Mouse (Mus musculus) kidney, embryonic 16.5 days (tissue): ENCODE measurements at regions not wholly inside any gene's neighbourhood (a gene's known extent, or its start where the extent isn't known, plus 50 kb on each side); places are given as distances from the start of the nearest gene placed in this dataset.
A peak's percentile ranks its signal among the peaks of the same experiment; 100 is the strongest.

ENCODE experiments used
- ATAC-seq: fragments of 200-750 bp; cut with Nextera tagmentation; 2 replicates; pipeline ENCODE4 v1.8.0; 2017; ENCODE audit warnings: moderate TSS enrichment; ENCODE audit not compliant: low FRiP score, low TSS enrichment
- H3K27ac ChIP-seq: fragments of 300-500 bp; sonication (generic); 2 replicates; pipeline ENCODE4 v1.5.1; 2014; ENCODE audit warnings: low read length
- H3K27me3 ChIP-seq: fragments of 300-500 bp; sonication (generic); 2 replicates; pipeline ENCODE4 v1.6.1; 2014; ENCODE audit warnings: low read length, control low read depth, mixed read lengths; ENCODE audit not compliant: insufficient read depth
- H3K36me3 ChIP-seq: fragments of 300-500 bp; sonication (generic); 2 replicates; pipeline ENCODE4 v1.6.1; 2014; ENCODE audit warnings: low read length, control low read depth, mixed read lengths; ENCODE audit not compliant: insufficient read depth
- H3K4me1 ChIP-seq: fragments of 300-500 bp; sonication (generic); 2 replicates; pipeline ENCODE4 v1.6.1; 2014; ENCODE audit warnings: low read length, control low read depth, mixed read lengths; ENCODE audit not compliant: insufficient read depth
- H3K4me2 ChIP-seq: fragments of 300-500 bp; sonication (generic); replicated peaks from 2 replicates; pipeline ENCODE4 v1.6.1; 2014; ENCODE audit warnings: low read depth, low read length
- H3K4me3 ChIP-seq: fragments of 300-500 bp; sonication (generic); 2 replicates; pipeline ENCODE4 v1.5.1; 2014; ENCODE audit warnings: mild to moderate bottlenecking, low read length
- H3K9ac ChIP-seq: fragments of 300-500 bp; sonication (generic); replicated peaks from 2 replicates; pipeline ENCODE4 v1.6.1; 2014; ENCODE audit warnings: low read length
- H3K9me3 ChIP-seq: fragments of 300-500 bp; sonication (generic); 2 replicates; pipeline ENCODE4 v1.6.1; 2016; ENCODE audit warnings: low read length, control low read depth
- WGBS: fragments of 180-500 bp; shearing (Covaris S2); extraction: QIAGEN DNeasy Blood & Tissue Kit; methylation state at CpG from one replicate; pipeline ENCODE4 v1.1.7; 2014; 5-methylcytosine and 5-hydroxymethylcytosine counted together

DNA sequence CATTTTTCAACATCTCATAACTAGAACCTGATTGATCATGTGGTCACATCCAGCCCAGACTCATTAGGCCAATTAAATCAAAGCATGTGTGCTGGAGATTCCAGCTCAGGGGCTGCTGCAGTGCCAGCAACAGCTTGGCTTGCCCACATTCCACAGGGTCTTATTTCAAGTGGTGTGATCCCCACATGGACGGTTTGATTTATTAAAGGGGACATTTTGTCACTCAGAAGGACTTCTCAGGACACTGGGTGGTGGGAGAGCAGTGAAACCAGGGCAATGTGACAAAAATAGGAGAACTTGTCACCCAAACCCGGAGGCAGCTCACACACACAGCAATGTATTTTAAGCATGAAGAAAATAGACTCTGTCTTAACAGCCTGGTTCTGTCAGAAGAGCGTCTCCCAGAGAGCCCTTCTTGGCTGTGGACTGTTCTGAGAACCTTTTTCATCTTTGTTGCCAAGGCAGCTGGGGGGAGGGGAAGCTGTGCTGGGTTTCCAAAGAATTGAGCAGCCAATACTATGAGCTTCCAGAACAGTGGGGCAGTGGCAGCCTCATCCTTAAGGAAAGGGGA is 512.2 kb upstream of the Tbl1xr1 start:
- Histone ChIP-seq H3K4me3 (no peak overlapping the region), H3K9ac (no peak overlapping the region), H3K4me1 (peaks cover 19% of the 10 kb centered on the region), H3K9me3 (no peaks in the 10 kb centered on the region), H3K36me3 (no peaks in the 10 kb centered on the region), H3K27ac (peak overlapping the region; percentile 78), H3K27me3 (no peaks in the 10 kb centered on the region), H3K4me2 (no peak overlapping the region)
- WGBS, result 8% methylated on average over 3 of the region's 3 CpGs
- ATAC-seq, result peak; percentile 67

DNA sequence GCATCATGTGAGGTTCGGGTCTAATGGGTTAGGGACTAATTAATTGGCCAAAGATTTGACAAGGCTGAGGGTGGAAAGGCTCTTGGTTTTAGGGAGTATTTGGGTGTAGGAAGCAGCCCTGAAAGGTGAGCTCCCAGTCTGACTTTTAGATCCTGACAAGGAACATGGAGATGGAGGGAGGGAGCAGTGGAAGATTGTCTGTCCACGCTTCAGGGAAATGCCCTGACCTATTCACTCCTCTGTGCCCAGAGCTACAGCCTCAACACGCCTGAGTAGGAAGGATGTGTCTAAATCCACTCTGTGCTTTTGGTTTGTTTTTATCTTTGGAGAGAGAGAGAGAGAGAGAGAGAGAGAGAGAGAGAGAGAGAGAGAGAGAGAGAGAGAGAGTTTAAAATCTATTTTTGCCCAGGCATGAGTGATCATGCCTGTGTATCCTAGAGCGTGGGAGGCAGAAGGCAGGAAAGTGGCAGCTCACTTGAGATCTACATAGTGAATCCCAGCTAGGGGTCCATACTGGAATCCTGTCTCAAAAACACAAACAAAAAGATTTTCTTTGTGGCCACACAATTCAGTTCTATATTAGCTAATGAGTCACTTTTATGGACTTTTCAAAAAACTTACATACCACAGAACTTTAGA is 511.5 kb upstream of the Tbl1xr1 start:
- Histone ChIP-seq H3K9me3 (no peaks in the 10 kb centered on the region), H3K36me3 (no peaks in the 10 kb centered on the region), H3K4me1 (peaks cover 19% of the 10 kb centered on the region), H3K9ac (no peak overlapping the region), H3K4me3 (no peak overlapping the region), H3K27ac (peak overlapping the region; percentile 78), H3K27me3 (no peaks in the 10 kb centered on the region), H3K4me2 (no peak overlapping the region)
- whole genome bisulfite sequencing, result 25% methylated on average over 4 of the region's 4 CpGs
- ATAC-seq, result peak; percentile 89

DNA sequence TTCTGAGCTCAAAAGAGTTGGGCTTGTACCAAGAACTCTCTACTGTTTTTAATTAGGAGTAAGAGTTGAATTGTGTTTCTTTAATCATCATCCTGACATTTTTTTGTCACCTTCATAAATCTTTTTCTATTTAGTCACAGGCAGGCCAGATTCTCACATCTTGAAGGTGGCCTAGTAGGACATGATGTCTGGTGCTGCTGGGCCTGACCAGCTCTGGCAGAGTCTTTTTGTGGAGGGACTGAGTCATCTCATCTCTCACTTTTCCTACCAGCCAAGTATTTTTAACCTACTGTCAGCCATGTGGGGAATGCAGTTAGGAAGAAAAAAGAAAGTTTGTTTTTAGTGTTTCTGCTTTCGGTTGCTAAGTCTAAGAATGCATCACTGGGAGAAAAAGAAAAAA is 506.7 kb upstream of the Tbl1xr1 start:
- 80% methylated on average over 1 of the region's 1 CpGs for WGBS
- H3K9ac ChIP-seq, result no peak overlapping the region
- H3K27me3 ChIP-seq, result no peaks in the 10 kb centered on the region
- H3K36me3 ChIP-seq, result no peaks in the 10 kb centered on the region
- H3K4me2 ChIP-seq, result no peak overlapping the region
- H3K27ac ChIP-seq, result no peak overlapping the region
- H3K4me3 ChIP-seq, result no peak overlapping the region
- ATAC-seq, result no peak
- H3K9me3 ChIP-seq, result no peaks in the 10 kb centered on the region
- H3K4me1 ChIP-seq, result peaks cover 5% of the 10 kb centered on the region

DNA sequence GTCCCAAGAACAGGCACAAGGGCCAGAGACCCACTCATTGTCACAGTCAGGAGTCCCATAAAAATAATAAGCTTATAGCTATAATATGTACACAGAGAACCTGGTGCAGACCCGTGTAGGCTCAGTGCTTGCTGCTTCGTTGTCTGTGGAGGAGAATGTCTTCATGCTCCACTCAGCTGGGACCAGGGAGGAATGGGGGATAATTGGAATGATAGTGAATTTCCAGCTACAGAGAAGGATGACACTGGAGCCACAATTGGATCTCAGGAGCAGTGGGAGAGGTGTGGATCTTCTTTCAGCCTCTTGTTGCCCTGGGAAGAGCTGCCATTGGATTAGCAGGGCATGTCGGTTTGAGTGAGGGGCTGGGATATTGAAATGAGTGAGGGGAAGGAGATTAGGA is 497.8 kb upstream of the Tbl1xr1 start:
- H3K4me2 ChIP-seq, result no peak overlapping the region
- H3K36me3 ChIP-seq, result no peaks in the 10 kb centered on the region
- H3K9ac ChIP-seq, result no peak overlapping the region
- H3K27me3 ChIP-seq, result no peaks in the 10 kb centered on the region
- H3K27ac ChIP-seq, result no peak overlapping the region
- no peak overlapping the region for H3K4me3 ChIP-seq
- no peaks in the 10 kb centered on the region for H3K9me3 ChIP-seq
- 46% methylated on average over 3 of the region's 3 CpGs for WGBS
- no peak for ATAC-seq
- no peaks in the 10 kb centered on the region for H3K4me1 ChIP-seq

DNA sequence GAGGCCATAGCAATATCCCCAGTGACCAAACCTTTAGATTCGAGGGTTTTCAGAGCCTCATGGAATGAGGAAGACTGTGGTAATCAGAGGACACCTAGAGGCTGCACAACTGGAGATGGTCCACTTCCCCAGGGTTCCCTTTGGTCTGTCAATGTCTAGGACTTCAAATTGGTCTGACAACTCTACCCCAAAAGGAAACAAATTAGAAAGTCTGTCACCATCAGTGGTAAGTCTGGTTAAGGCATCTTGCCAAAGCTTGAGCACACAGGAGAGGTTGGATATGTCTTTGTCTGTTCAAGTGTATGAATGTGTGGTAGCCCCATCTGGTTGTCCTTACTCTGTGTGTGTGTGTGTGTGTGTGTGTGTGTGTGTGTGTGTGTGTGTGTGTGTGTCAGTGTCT is 494.3 kb upstream of the Tbl1xr1 start:
- H3K9ac ChIP-seq, result no peak overlapping the region
- H3K27ac ChIP-seq, result no peak overlapping the region
- H3K9me3 ChIP-seq, result no peaks in the 10 kb centered on the region
- no peaks in the 10 kb centered on the region for H3K36me3 ChIP-seq
- WGBS, result 78% methylated on average over 1 of the region's 1 CpGs
- H3K4me3 ChIP-seq, result no peak overlapping the region
- no peaks in the 10 kb centered on the region for H3K4me1 ChIP-seq
- ATAC-seq, result no peak
- H3K4me2 ChIP-seq, result no peak overlapping the region
- H3K27me3 ChIP-seq, result no peaks in the 10 kb centered on the region

DNA sequence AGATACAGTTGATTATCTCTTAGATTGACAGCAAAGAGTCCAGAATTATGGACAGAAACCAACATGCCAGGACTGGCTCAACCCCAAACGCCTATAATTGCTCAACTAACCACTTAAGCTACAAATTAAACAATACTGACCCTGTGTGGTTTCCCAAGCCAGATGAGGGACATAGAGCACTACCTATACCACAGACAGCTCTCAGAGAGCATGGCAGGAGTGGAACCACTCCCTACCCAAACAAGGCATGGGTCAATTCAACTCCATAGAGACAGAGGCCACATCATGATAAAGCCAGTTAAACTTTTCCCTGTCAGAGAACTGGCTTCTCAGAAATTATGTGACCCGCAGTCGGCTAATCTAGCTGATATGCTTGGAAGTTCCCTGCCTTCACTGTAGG is 490.7 kb upstream of the Tbl1xr1 start:
- no peaks in the 10 kb centered on the region for H3K36me3 ChIP-seq
- no peak overlapping the region for H3K4me3 ChIP-seq
- H3K9ac ChIP-seq, result no peak overlapping the region
- no peaks in the 10 kb centered on the region for H3K9me3 ChIP-seq
- no peaks in the 10 kb centered on the region for H3K27me3 ChIP-seq
- no peaks in the 10 kb centered on the region for H3K4me1 ChIP-seq
- no peak for ATAC-seq
- no peak overlapping the region for H3K27ac ChIP-seq
- WGBS, result 80% methylated on average over 3 of the region's 3 CpGs
- no peak overlapping the region for H3K4me2 ChIP-seq

DNA sequence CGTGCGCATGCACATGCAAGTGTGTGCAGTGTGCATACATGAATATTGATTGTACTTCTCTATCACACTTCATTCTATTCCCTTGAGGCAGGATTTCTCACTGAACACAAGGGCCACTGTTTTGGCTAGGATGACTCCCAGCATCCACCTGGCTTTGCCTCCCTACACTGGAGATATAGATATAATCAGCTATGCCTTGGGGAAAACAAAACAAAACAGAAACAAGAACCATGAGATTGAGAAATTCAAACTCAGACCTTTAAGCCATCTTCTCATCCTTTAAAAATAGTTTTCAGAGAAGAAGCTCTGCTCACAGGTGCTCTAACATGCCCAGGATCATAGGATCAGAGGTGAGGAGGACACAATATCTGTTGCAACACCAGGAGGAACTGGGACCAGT is 469.6 kb upstream of the Tbl1xr1 start:
- Histone ChIP-seq H3K4me3 (no peak overlapping the region), H3K4me1 (no peaks in the 10 kb centered on the region), H3K9ac (no peak overlapping the region), H3K4me2 (no peak overlapping the region), H3K36me3 (no peaks in the 10 kb centered on the region), H3K27ac (no peak overlapping the region), H3K9me3 (no peaks in the 10 kb centered on the region), H3K27me3 (no peaks in the 10 kb centered on the region)
- WGBS, result 98% methylated on average over 2 of the region's 2 CpGs
- ATAC-seq, result no peak

DNA sequence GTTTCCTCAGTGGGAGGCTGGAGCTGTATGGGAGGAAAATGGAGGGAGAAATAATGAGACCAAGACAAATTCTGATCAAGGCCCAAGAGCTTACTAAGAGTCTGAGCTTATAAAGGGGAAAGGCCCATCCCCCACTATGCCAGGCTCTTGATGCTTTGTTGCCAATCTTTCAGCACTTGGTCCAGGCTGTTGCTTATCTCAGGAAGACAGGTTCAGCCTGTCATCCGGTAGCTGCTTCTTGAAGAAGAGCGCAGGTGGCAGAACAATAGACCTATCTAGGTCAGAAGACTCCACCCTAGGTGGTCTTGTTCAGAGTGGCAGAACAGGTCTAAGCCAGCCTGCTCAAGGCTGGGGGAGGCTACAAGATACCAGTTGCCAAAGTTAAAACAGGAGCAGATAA is 466.2 kb upstream of the Tbl1xr1 start:
- 91% methylated on average over 2 of the region's 2 CpGs for WGBS
- no peak overlapping the region for H3K4me3 ChIP-seq
- no peak overlapping the region for H3K9ac ChIP-seq
- no peaks in the 10 kb centered on the region for H3K9me3 ChIP-seq
- no peaks in the 10 kb centered on the region for H3K27me3 ChIP-seq
- no peaks in the 10 kb centered on the region for H3K4me1 ChIP-seq
- no peak overlapping the region for H3K4me2 ChIP-seq
- no peak overlapping the region for H3K27ac ChIP-seq
- no peak for ATAC-seq
- no peaks in the 10 kb centered on the region for H3K36me3 ChIP-seq

DNA sequence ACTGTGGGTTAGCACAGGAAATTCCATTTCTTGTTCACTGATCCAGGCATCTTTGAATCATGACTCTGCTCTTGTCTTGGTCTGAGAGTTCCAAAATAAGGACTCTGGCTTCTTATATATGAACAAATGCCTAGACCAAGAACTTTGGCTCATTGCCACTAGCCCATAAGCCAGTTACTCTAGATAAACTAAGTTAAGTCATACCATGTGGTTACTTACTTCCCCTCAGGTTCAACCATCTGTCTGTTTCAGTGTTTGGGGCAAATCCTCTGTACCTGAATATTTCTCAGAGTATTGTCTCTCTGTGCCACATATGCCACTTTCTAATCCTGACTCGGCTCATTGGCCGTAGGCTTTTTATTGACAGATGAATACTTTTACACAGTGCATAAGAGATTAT is 454.7 kb upstream of the Tbl1xr1 start:
- Histone ChIP-seq H3K4me3 (no peak overlapping the region), H3K9ac (no peak overlapping the region), H3K36me3 (no peaks in the 10 kb centered on the region), H3K4me2 (no peak overlapping the region), H3K27ac (no peak overlapping the region), H3K27me3 (no peaks in the 10 kb centered on the region), H3K9me3 (no peaks in the 10 kb centered on the region), H3K4me1 (peaks cover 5% of the 10 kb centered on the region; the same call in 1 of the 2 replicates)
- 94% methylated on average over 2 of the region's 2 CpGs for whole genome bisulfite sequencing
- ATAC-seq, result no peak

DNA sequence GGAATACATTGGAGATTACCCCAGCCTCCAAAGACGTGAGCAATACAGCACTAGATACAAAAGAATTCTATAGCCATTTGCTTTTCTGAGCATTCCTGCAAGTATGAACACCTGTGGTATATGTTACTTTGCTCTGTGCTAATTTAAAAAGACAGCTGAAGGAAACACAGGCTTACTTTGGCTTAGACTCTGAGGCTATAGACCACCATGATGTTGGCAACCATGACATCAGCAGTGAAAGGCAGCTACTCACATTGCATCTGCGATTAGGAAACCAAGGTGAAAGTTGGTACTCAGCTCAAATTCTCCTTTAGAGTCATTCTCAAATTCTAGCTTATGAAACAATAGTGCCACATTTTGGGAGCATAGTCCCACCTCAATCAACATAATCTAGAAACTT is 451.4 kb upstream of the Tbl1xr1 start:
- no peak for ATAC-seq
- Histone ChIP-seq H3K9me3 (no peaks in the 10 kb centered on the region), H3K36me3 (no peaks in the 10 kb centered on the region), H3K4me1 (peaks cover 5% of the 10 kb centered on the region; the same call in 1 of the 2 replicates), H3K4me2 (no peak overlapping the region), H3K4me3 (no peak overlapping the region), H3K27ac (no peak overlapping the region), H3K27me3 (no peaks in the 10 kb centered on the region), H3K9ac (no peak overlapping the region)
- 84% methylated on average over 2 of the region's 2 CpGs for WGBS
